Mouse (Mus musculus) G1E (cell line): ENCODE measurements around the gene Fgfr2.

Experiments
- CTCF ChIP-seq: IDR thresholded peaks from 2 replicates; pipeline ENCODE4 v1.5.1; 2012; ENCODE audit warnings: low read depth, low read length, inconsistent platforms, mixed read lengths
- GATA1 ChIP-seq: IDR thresholded peaks from 2 replicates; pipeline ENCODE4 v1.6.1; 2012; ENCODE audit warnings: borderline replicate concordance, low read length, inconsistent platforms, mixed read lengths
- GATA2 ChIP-seq: IDR thresholded peaks from 2 replicates; pipeline ENCODE4 v1.6.1; 2012; ENCODE audit warnings: low read depth, low read length, inconsistent platforms, borderline replicate concordance
- POLR2AphosphoS5 ChIP-seq: IDR thresholded peaks from 2 replicates; pipeline ENCODE4 v1.6.1; 2012; ENCODE audit warnings: low read depth, low read length, inconsistent platforms; ENCODE audit not compliant: insufficient replicate concordance
- TAL1 ChIP-seq: conservative IDR thresholded peaks from 2 replicates; pipeline ENCODE4 v1.6.1; 2012; ENCODE audit warnings: low read depth, low read length, inconsistent platforms, mixed read lengths

DNA sequence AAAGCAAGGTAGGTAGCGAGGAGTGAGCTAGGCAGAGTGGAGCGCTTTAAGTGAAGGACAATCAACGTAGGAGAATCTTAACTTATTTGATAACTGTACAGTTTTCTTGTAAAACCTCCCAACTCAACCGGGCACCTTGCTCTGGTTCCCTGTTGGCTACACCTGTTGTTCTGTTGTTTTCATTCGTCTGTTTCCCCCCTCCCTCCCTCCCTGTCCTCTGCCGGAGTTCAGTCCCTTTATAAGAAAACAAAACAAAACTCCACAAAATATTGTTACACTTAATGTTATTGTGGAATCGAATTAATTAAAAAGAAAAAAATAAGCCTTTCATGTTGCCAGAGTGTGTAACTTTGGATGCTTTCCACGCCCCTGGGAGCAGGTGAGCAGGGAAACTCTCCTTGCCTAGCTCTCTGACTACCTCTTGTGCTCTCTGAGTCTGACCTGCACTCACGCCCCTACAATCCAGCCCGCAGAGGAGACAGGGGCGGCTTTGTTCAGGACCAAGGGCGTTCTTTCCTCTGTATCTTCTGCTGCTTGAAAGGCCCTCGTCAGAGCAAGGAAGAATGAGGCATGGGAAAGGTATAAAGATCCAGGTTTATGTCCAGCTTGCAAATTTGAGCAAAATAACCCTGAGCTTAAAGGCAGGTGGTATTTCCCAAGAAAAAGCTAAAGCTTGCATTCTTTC is 1577.3 kb downstream of the Fgfr2 start:
- TF ChIP-seq CTCF (no peak), GATA1 (no peak), TAL1 (no peak), POLR2AphosphoS5 (no peak), GATA2 (no peak)
